8 mouse cellular contexts compared by ENCODE assay signal in genomic region chr4:142348910-142349309, GRCm38 (mm10).
DNase-seq lines count a peak whose midpoint lies in the region; ATAC-seq and TF ChIP-seq lines count a peak whose summit lies in the region.

No protein-coding gene starts in this region.

- TF ChIP-seq CTCF in heart, adult 2 months (IDR thresholded peaks at IDR 0.05): peak; percentile 80
- TF ChIP-seq CTCF in E14TG2a.4 (conservative IDR thresholded peaks at IDR 0.05; ENCODE audit: low read length): peak; percentile 81

- H3K4me3 ChIP-seq in heart, adult 2 months: no peak overlapping the region
- no peak overlapping the region for H3K4me3 ChIP-seq in E14TG2a.4 (replicated peaks; ENCODE audit: low read length)

- no peaks in the 10 kb centered on the region for H3K4me1 ChIP-seq in heart, adult 2 months (ENCODE audit: control insufficient read depth, insufficient read depth, low read length)
- H3K4me1 ChIP-seq in E14TG2a.4 (replicated peaks; ENCODE audit: low read depth, low read length): peaks cover 32% of the 10 kb centered on the region

- no peak overlapping the region for H3K9ac ChIP-seq in heart, adult 2 months (ENCODE audit: low read depth, low read length)

- 29% methylated on average over 6 of the region's 6 CpGs for WGBS in heart, adult 2 months

- H3K9me3 ChIP-seq in E14TG2a.4 (ENCODE audit: low read length): no peaks in the 10 kb centered on the region

- DNase-seq in heart, adult 2 months: peak; percentile 20 to 33
- no peak for DNase-seq in heart, postnatal 25 days (ENCODE audit: low spot score)
- peak; percentile 51 to 65 for DNase-seq in kidney, postnatal 25 days
- DNase-seq in testis, postnatal 10 days (ENCODE audit: low spot score): peak; percentile 57
- DNase-seq in Muller cell, postnatal 12 days (ENCODE audit: inconsistent ontology term): no peak
- DNase-seq in right cerebral cortex, postnatal 25 days: no peak

- ATAC-seq in common myeloid progenitor, adult 5-6 weeks (replicated peaks; ENCODE audit: low read depth, poor library complexity, severe bottlenecking): peak; percentile 81

- H3K36me3 ChIP-seq in heart, adult 2 months (ENCODE audit: control insufficient read depth, insufficient read depth, low read length): no peaks in the 10 kb centered on the region
- H3K36me3 ChIP-seq in E14TG2a.4 (ENCODE audit: insufficient read depth, low read length): no peaks in the 10 kb centered on the region

- H3K27ac ChIP-seq in heart, adult 2 months: no peak overlapping the region

- no peak for TF ChIP-seq POLR2A in heart, adult 2 months (IDR thresholded peaks at IDR 0.05; ENCODE audit: insufficient read depth, low read depth, low read length)

- no peak for TF ChIP-seq EP300 in heart, adult 2 months (IDR thresholded peaks at IDR 0.05; ENCODE audit: insufficient read depth, low read depth, low read length)

- H3K79me2 ChIP-seq in heart, adult 2 months (replicated peaks; ENCODE audit: control insufficient read depth, insufficient read depth, low read length): no peaks in the 10 kb centered on the region

- intact Hi-C loops in heart, adult 2 months (cut with DNase I): loop anchor here (1.0 to 2.0 kb wide), 2 partner anchors 98 to 196 kb away; no protein-coding TSS in a partner anchor
- intact Hi-C loops in heart, postnatal 25 days (cut with DNase I): loop anchor here (2.0 to 5.0 kb wide), 4 partner anchors 100 to 342 kb away; no protein-coding TSS in a partner anchor

- H3K27me3 ChIP-seq in heart, adult 2 months (ENCODE audit: control insufficient read depth, insufficient read depth, low read length): no peaks in the 10 kb centered on the region
- no peaks in the 10 kb centered on the region for H3K27me3 ChIP-seq in E14TG2a.4 (ENCODE audit: insufficient read depth, low read length)

Comparison
In these comparisons a context has a peak if more than half of its experiments do, and no peak if none do; other contexts are left out.
1. DNase-seq: peak in heart, adult 2 months (2 of 2), kidney, postnatal 25 days (2 of 2) and testis, postnatal 10 days (single experiment); none in heart, postnatal 25 days (single experiment), Muller cell, postnatal 12 days (single experiment) and right cerebral cortex, postnatal 25 days (single experiment).